Mouse (Mus musculus): Measurements from ENCODE around the gene Ptger1. TPM values are rescaled to one million over a fixed set of nuclear protein-coding genes. Genes with fewer than 3 reads are reported as not detected.

Ptger1 gene
- 1.6 and 2.2 TPM in 2 replicates for polyA plus RNA-seq (2012; rRNA removed)

DNA sequence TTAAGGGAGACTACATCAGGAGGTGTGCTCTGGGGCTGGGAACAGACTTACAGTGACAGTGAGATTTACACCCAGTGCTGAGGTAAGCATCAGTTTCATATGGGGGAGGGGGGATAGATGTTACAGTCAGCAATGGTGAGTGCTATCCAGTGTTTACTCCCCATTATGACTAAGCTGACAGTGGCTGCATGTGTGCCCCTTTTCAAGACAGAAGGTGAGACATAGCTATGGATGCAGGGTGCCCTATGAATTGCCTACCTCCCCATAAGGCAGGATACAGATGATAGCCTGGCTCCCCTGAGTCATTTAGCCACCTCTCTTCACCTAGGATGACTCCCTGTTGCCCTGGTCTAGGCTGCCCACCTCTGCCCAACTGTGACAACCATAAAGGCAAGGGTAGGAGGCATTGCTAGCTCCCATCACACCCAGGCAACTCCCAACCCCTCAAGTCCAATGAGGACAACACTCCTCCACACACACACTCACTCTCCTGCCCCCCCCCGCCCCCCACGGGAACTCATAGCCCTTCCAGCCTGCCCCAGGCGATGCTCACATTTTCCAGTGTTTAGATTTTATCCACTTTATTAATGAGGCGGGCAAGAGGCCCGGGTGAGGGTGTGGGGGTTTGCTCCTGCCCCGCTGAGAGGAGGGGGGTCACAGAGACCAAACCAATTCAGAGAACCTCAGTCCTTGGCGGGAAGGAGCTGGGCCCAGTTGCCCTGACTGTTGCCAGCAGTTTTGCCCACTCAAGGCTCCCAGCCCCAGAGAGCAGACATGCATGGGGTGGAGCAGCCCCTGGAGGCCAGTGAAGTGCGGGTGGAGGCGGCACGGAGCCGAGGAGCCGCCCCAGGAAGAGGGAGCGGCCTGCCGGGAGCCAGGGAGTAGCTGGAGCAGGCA is at the start of gene Ptger1:
Ptger1 (plus strand) TSS at position 710 of the 897 bp plus-strand sequence.
- H3K4me1 ChIP-seq (ENCODE audit: control insufficient read depth, insufficient read depth, low read length) = peaks cover 7% of the 10 kb centered on the region
- H3K4me3 ChIP-seq (ENCODE audit: insufficient read depth, low read length) = no peak within 1 kb of the TSS
- peak within 1 kb of the TSS; percentile 2 for H3K27ac ChIP-seq (ENCODE audit: insufficient read depth, low read length)
- no peak for TF ChIP-seq CTCF (IDR thresholded peaks at IDR 0.05; ENCODE audit: extremely low read depth, insufficient read depth, low read length)
- 0 out of 2 replicates have a peak, but pooled peaks have one; percentile 9 for TF ChIP-seq POLR2A (IDR thresholded peaks at IDR 0.05; ENCODE audit: extremely low read depth, insufficient read depth, low read length)

DNA sequence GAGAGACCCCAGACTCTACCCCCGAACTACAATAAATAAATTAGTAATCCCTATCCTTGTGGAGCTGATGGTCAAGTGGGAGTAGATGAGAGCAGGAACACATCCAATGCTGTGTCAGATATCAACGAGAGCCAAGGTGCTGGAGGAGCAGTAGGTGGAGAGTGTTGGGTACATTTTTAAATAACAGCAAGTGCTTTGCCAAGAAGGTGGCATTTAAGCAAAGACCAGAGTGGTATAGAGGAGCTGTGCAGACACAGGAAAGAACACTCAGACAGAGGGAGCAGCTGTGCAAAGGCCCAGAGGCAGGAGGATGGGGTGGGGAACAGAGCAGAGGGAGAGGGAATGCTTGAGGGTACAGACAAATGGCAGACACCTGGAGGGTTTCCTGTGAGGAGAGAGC is 49.4 kb upstream of the Ptger1 start:
- TF ChIP-seq CTCF (IDR thresholded peaks at IDR 0.05; ENCODE audit: extremely low read depth, insufficient read depth, low read length) (no peak), POLR2A (IDR thresholded peaks at IDR 0.05; ENCODE audit: extremely low read depth, insufficient read depth, low read length) (no peak)
- no peak overlapping the region for H3K4me3 ChIP-seq (ENCODE audit: insufficient read depth, low read length)
- H3K4me1 ChIP-seq (ENCODE audit: control insufficient read depth, insufficient read depth, low read length) = peaks cover 2% of the 10 kb centered on the region; the same call in 1 of the 2 replicates
- H3K27ac ChIP-seq (ENCODE audit: insufficient read depth, low read length) = no peak overlapping the region; the same call in 1 of the 2 replicates

DNA sequence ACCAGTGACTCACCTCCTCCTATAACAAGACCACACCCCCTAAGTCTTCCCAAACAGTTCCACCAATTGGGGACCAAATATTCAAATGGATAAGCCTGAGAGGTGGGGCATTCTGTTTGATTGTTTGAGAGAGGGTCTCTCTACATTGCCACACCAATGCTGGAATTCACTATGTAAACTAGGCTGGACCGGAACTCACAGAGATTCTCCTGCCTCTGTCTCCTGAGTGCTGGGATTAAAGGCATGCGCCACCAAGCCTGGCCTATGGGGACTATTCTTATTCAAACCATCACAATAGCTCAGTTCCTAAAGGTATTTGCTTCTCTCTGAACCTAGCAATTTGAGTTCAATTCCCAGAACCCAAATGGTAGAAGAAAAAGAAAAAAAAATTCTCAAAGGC is 47.9 kb upstream of the Ptger1 start:
- TF ChIP-seq CTCF (IDR thresholded peaks at IDR 0.05; ENCODE audit: extremely low read depth, insufficient read depth, low read length) = no peak
- TF ChIP-seq POLR2A (IDR thresholded peaks at IDR 0.05; ENCODE audit: extremely low read depth, insufficient read depth, low read length) = no peak
- Histone ChIP-seq H3K27ac (ENCODE audit: insufficient read depth, low read length) (no peak overlapping the region), H3K4me3 (ENCODE audit: insufficient read depth, low read length) (no peak overlapping the region), H3K4me1 (ENCODE audit: control insufficient read depth, insufficient read depth, low read length) (peaks cover 2% of the 10 kb centered on the region; the same call in 1 of the 2 replicates)

DNA sequence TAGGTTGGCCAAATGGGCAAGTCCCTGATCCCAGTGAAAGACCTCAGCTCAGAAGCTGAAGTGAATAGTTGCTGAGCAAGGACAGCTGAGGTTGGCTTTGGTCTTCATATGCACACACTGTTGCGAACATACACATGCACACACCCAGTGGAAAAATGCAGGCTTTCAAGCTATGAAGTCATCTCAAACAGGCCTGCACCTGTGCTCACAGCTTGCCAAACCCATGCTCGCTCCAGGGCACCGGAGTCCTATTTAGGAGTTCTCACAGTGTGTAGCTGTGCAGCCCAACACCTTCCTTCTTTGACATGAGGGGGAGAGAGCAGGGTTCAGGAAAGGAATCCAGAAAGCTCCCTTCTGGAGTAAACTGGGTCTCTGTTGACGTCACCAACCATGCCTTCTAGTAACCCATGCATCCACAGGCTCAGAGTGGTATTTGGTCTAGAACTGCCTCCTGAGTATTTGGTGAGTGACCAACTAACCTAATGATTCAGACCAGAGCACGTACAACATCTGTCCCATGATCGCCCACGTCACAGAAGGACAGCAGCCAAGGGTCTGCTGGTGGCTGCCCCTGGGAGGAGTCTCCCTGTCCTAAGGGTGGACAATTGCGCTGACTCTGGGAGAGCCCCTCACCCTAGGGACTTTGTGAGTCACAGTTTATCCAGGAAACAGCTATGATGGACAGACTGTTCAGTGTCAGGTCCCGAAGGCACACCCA is 46.8 kb upstream of the Ptger1 start:
- Histone ChIP-seq H3K4me3 (ENCODE audit: insufficient read depth, low read length) (no peak overlapping the region), H3K4me1 (ENCODE audit: control insufficient read depth, insufficient read depth, low read length) (peaks cover 2% of the 10 kb centered on the region; the same call in 1 of the 2 replicates), H3K27ac (ENCODE audit: insufficient read depth, low read length) (no peak overlapping the region)
- TF ChIP-seq CTCF (IDR thresholded peaks at IDR 0.05; ENCODE audit: extremely low read depth, insufficient read depth, low read length) (no peak), POLR2A (IDR thresholded peaks at IDR 0.05; ENCODE audit: extremely low read depth, insufficient read depth, low read length) (no peak)

DNA sequence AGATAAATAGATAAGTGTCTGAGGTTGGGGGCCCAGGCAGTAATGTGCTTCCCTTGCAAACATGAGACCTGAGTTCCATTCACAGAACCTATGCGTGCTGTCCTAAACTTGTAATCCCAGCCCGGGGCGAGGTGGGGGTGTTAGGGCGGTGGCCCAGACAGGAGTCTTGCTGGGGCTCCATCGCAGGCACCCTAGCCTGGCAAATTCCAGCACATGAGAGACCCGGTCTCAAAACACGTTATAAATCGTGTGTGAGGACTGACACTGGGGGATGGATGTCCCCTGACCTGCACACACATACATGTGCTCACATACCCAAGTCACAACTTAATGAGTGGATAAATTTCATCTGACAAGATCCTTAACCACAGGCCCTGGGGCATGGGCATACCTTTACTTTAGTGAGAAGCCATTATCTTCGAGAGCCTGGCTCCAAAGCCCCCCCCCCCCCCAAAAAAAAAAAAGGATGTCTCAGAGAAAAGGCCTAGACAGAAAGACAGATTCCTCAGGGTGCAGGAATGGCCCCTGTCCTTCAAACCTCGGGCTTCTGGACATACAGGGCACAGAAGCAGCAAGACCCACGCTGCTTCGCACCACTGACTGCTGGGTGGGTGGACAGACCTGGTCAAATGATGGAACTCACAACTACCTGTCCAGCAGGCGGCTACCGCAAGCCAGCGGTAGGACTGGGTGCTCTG is 44.6 kb upstream of the Ptger1 start:
- Histone ChIP-seq H3K4me3 (ENCODE audit: insufficient read depth, low read length) (peak overlapping the region; percentile 54), H3K4me1 (ENCODE audit: control insufficient read depth, insufficient read depth, low read length) (no peaks in the 10 kb centered on the region), H3K27ac (ENCODE audit: insufficient read depth, low read length) (peak overlapping the region; percentile 24; the same call in 1 of the 2 replicates)
- TF ChIP-seq CTCF (IDR thresholded peaks at IDR 0.05; ENCODE audit: extremely low read depth, insufficient read depth, low read length) (no peak), POLR2A (IDR thresholded peaks at IDR 0.05; ENCODE audit: extremely low read depth, insufficient read depth, low read length) (no peak)

DNA sequence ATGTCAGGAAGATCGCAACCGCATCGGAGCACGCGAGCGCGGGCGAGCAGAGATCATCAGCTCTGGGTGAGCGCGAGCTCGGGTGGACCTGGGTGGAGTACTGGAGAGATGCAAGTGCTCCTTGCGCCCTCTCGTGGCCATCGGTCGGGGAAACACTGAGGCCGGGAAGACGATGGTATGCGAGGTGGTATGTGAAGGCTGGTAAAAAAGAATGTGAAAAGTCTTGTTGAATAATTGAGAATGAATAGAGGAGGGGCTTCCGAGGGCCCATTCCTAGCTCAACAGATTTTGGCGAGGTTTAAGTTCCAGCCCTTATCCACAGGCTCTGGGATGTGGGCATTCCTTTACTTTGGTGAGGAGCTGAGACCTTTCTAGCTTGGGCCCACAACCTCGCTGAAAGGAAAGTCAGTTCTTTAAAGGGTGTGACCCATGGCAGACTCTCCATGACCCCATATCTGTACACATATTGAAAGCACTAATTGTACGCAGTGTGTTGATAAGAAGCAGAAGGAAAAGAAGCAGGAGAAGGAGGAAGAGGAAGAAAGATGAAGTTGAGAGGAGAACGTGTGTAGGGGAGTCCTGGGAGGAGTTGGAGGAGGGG is 44.0 kb upstream of the Ptger1 start:
- TF ChIP-seq POLR2A (IDR thresholded peaks at IDR 0.05; ENCODE audit: extremely low read depth, insufficient read depth, low read length) (peak; percentile 61; the same call in 1 of the 2 replicates), CTCF (IDR thresholded peaks at IDR 0.05; ENCODE audit: extremely low read depth, insufficient read depth, low read length) (peak; percentile 86)
- peak overlapping the region; percentile 24; the same call in 1 of the 2 replicates for H3K27ac ChIP-seq (ENCODE audit: insufficient read depth, low read length)
- no peaks in the 10 kb centered on the region for H3K4me1 ChIP-seq (ENCODE audit: control insufficient read depth, insufficient read depth, low read length)
- H3K4me3 ChIP-seq (ENCODE audit: insufficient read depth, low read length) = peak overlapping the region; percentile 54

DNA sequence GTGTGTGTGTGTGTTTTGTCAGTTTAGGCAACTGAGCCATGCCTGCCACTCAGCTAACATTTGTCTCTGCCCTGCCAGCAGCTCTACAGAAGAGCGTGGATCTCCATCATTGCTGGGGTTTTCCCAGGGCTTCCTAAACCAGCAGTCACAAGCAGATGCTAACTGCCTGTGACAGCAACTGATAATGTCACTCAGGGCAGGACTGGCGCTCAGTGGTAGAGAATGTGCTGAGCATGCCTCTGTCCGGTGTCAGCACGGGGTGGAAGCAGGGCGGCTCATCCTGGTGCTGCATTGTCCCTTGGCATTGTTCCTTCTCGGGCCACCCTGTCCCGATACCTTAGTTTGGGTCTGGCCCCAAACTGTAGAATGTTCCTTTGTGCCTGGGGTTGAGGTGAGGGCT is 42.9 kb upstream of the Ptger1 start:
- H3K27ac ChIP-seq (ENCODE audit: insufficient read depth, low read length) = no peak overlapping the region
- H3K4me1 ChIP-seq (ENCODE audit: control insufficient read depth, insufficient read depth, low read length) = no peaks in the 10 kb centered on the region
- no peak overlapping the region for H3K4me3 ChIP-seq (ENCODE audit: insufficient read depth, low read length)
- no peak for TF ChIP-seq CTCF (IDR thresholded peaks at IDR 0.05; ENCODE audit: extremely low read depth, insufficient read depth, low read length)
- no peak for TF ChIP-seq POLR2A (IDR thresholded peaks at IDR 0.05; ENCODE audit: extremely low read depth, insufficient read depth, low read length)

DNA sequence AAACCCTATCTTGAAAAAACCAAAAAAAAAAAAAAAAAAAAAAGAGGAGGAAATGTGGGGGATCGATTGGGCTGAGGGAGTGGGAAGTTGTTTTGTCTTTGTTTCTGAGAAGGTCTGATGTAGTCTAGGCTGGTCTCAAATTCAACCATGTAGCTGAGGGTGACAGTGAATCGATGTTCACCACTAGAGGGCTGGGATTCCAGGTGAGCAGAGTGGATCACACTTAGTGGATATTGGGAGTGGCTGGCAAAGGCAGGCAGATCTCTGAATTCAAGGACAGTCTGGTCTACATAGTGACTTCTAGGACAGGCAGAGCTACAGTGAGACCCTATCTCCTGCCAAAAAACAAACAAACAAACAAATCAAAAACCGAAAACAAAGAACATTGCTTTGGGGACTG is 41.7 kb upstream of the Ptger1 start:
- no peaks in the 10 kb centered on the region for H3K4me1 ChIP-seq (ENCODE audit: control insufficient read depth, insufficient read depth, low read length)
- TF ChIP-seq POLR2A (IDR thresholded peaks at IDR 0.05; ENCODE audit: extremely low read depth, insufficient read depth, low read length) (no peak), CTCF (IDR thresholded peaks at IDR 0.05; ENCODE audit: extremely low read depth, insufficient read depth, low read length) (peak; percentile 72)
- H3K27ac ChIP-seq (ENCODE audit: insufficient read depth, low read length) = no peak overlapping the region
- H3K4me3 ChIP-seq (ENCODE audit: insufficient read depth, low read length) = no peak overlapping the region

Data from cortical plate, adult 2 months (tissue).